Mouse (Mus musculus): ENCODE data around the gene Acer2. TPM values are rescaled to one million over a fixed set of nuclear protein-coding genes. Genes with fewer than 3 reads are reported as not detected.
A peak's percentile ranks its signal among the peaks of the same experiment; 100 is the strongest.

Acer2 gene
- polyA plus RNA-seq, 1 experiment: 8.8 TPM

DNA sequence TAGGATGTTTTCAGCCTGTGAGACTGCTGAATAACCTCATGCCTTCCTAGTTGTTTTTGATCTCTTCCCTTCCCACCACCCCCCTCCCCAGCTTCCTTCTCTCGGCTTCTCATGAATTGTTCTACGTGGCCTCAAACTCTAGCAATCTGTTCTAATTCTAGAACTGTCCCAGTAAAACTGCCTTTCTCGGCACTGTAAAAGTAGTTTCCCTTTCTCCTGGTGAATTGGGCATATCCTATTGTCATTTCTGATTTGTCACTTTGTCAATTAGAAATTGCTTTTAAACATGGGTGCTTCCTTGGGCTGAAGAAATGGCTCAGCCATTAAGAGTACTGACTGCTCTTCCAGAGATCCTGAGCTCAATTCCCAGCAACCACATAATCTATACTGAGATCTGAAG lies 22.2 kb upstream of the Acer2 start:
- no peaks in the 10 kb centered on the region; the same call in 1 of the 2 replicates for H3K4me1 ChIP-seq (ENCODE audit: control insufficient read depth, insufficient read depth, insufficient read length, low read length)
- no peaks in the 10 kb centered on the region for H3K27me3 ChIP-seq (ENCODE audit: control insufficient read depth, insufficient read depth, low read length)
- H3K4me3 ChIP-seq (ENCODE audit: low read depth, low read length): no peak overlapping the region
- H3K36me3 ChIP-seq (ENCODE audit: control insufficient read depth, insufficient read depth, low read length): peaks cover 35% of the 10 kb centered on the region
- no peak overlapping the region for H3K27ac ChIP-seq (ENCODE audit: insufficient read depth, low read depth, low read length)
- WGBS: 72% methylated on average over 3 of the region's 3 CpGs
- no peak for TF ChIP-seq POLR2A (IDR thresholded peaks at IDR 0.05; ENCODE audit: low read depth, low read length)
- no peak for TF ChIP-seq CTCF (IDR thresholded peaks at IDR 0.05; ENCODE audit: extremely low read depth, insufficient read length, insufficient replicate concordance, low read depth, low read length)

DNA sequence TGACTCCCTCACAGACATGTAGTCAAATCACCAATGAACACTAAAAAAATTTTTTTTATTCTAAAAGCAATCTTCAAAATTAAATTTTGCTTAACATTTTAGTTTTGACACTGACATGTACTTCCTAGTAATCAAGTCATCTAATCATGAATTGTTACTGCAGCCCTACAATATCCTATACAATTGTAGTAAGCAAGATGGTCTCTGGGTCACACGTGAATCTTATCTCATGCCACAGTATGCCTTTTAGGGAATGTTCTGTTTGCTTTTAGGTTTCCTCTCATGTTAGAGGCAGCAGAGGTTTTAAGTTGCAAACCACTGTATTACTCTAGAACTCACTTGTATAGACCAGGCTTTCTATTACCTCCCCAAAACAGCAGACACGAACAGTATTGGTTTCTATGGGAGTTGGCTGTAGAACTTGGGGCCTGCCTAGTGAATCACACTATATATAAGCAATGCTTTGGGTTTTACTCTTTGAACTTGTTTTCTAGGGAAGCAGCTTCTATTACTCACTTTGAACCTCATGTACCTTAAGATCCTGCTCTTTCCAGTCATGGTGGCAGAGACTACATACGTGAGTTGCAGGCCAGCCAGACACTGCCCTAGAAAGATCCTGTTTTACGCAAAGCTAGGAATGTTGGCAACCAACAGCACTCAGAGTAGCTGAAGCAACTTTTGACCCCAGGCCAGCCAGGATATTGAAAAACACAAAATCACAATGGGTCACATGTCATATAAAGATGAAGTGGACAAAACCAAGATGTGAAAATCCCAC lies 21.2 kb upstream of the Acer2 start:
- no peak overlapping the region for H3K4me3 ChIP-seq (ENCODE audit: low read depth, low read length)
- no peaks in the 10 kb centered on the region for H3K27me3 ChIP-seq (ENCODE audit: control insufficient read depth, insufficient read depth, low read length)
- TF ChIP-seq POLR2A (IDR thresholded peaks at IDR 0.05; ENCODE audit: low read depth, low read length): no peak
- TF ChIP-seq CTCF (IDR thresholded peaks at IDR 0.05; ENCODE audit: extremely low read depth, insufficient read length, insufficient replicate concordance, low read depth, low read length): no peak
- peaks cover 31% of the 10 kb centered on the region for H3K36me3 ChIP-seq (ENCODE audit: control insufficient read depth, insufficient read depth, low read length)
- H3K27ac ChIP-seq (ENCODE audit: insufficient read depth, low read depth, low read length): no peak overlapping the region
- no peaks in the 10 kb centered on the region; the same call in 1 of the 2 replicates for H3K4me1 ChIP-seq (ENCODE audit: control insufficient read depth, insufficient read depth, insufficient read length, low read length)
- 75% methylated on average over 4 of the region's 4 CpGs for WGBS

DNA sequence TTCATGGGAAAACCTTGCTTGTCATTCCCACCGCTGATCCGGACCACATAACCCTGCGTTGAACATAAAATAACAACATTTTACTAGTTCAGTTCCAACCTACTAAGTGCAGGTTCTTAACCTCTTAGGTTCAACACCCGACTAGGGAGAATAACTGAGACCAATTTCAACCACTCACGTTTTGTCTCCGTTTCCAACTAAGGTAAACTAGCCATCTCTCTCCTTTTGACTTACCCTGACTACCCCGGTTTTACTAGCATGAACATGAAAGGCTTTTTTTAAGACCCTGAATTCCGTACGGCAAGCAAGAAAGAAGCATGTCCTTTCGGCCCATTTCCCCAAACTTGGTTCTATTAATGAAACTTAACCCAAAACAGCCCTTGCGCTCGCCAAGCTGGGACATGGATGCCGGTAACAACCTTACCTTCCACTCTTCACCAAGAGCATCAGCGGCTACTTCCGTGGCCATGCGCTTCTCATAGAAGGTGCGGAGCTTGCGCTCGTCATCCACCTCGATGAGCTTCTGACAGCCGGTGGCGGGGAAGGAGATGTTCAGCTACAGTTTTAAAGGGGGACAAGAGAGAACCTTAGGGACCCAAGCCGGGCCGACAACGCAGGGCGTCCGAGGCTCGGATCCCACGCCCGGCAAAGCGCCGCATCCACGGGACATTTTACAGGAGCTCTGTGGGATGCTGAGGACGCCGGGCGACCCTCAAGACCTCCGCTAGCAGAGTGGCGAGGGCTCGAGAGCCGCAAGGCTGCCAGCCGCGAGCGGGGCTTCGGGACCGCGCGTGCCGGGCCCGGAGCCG lies 17.7 kb upstream of the Acer2 start:
- TF ChIP-seq CTCF (IDR thresholded peaks at IDR 0.05; ENCODE audit: extremely low read depth, insufficient read length, insufficient replicate concordance, low read depth, low read length) (no peak), POLR2A (IDR thresholded peaks at IDR 0.05; ENCODE audit: low read depth, low read length) (no peak)
- Histone ChIP-seq H3K4me3 (ENCODE audit: low read depth, low read length) (peak overlapping the region; percentile 92), H3K27ac (ENCODE audit: insufficient read depth, low read depth, low read length) (peak overlapping the region; percentile 90), H3K36me3 (ENCODE audit: control insufficient read depth, insufficient read depth, low read length) (peaks cover 25% of the 10 kb centered on the region), H3K27me3 (ENCODE audit: control insufficient read depth, insufficient read depth, low read length) (no peaks in the 10 kb centered on the region), H3K4me1 (ENCODE audit: control insufficient read depth, insufficient read depth, insufficient read length, low read length) (no peaks in the 10 kb centered on the region; the same call in 1 of the 2 replicates)
- WGBS: under 1% methylated on average over 50 of the region's 50 CpGs

DNA sequence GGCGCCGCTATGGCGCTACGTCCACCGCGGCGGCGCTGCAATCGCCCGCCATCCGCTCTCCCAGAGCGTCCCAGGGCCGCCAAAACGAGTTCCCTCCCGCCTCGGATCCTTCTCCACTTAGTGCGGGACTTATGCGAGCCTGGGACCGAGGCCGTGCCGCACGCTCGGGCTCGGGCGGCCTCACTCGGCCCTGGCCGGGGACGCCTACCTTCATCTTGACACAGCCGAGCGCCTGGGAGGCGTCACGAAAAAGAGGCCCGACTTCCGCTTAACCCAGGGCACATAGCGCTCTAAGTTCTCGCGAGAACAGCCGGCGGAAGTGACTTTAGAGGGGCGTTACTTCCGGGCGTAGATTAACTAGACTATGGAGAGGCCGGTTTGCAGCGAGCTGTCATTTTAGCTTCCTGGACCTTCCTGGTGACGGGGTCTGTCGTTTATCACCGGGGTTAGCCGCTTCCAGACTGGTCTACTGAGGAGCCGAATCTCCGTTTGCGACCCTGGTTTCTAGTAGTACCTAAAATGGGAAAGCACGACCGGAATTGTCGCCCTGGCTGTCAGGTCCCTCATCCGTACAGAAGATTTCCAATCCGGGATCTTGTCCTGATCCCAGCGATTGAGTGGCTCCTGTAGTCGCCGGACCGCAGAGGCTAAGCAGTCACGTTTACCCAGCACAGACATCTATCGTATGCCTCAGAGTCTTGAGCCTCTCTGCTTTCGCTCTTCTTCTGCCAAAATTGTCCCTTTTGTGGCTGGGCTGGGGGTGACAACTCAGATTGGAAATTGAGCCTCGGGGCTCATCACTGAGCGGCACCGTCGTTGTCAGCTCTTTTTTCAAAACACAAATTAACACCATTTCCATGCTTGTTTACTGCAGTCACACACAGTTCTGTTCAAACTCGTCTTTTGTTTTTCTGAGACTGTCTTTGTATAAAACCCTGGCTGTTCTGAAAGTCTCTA lies 16.8 kb upstream of the Acer2 start, which contains the start of gene Rps6:
Rps6 (minus strand) TSS at position 300 of the 957 bp plus-strand sequence.
- H3K36me3 ChIP-seq (ENCODE audit: control insufficient read depth, insufficient read depth, low read length): peaks cover 25% of the 10 kb centered on the region
- TF ChIP-seq POLR2A (IDR thresholded peaks at IDR 0.05; ENCODE audit: low read depth, low read length) (peak; percentile 97), CTCF (IDR thresholded peaks at IDR 0.05; ENCODE audit: extremely low read depth, insufficient read length, insufficient replicate concordance, low read depth, low read length) (no peak)
- peak within 1 kb of the TSS; percentile 90 for H3K27ac ChIP-seq (ENCODE audit: insufficient read depth, low read depth, low read length)
- H3K4me1 ChIP-seq (ENCODE audit: control insufficient read depth, insufficient read depth, insufficient read length, low read length): no peaks in the 10 kb centered on the region; the same call in 1 of the 2 replicates
- under 1% methylated on average over 68 of the region's 68 CpGs for WGBS
- H3K27me3 ChIP-seq (ENCODE audit: control insufficient read depth, insufficient read depth, low read length): no peaks in the 10 kb centered on the region
- H3K4me3 ChIP-seq (ENCODE audit: low read depth, low read length): peak within 1 kb of the TSS; percentile 92

DNA sequence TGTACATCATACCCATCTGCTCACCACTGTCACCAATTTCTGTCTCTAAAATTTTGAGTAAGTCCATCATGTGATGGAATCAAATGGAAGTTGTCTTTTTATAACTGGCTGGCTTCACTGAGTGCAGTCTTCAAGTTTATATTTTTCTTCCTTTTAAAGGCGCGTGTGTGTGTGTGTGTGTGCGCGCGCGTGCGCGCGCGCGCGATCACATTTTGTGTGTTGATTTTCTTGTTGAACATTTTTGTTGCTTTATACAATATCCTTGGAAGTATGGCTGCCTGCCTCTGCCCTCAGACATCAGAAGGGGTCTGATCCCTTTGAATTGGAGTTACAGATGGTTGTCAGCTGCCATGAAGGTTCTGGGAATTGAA lies 16.1 kb upstream of the Acer2 start:
- H3K27ac ChIP-seq (ENCODE audit: insufficient read depth, low read depth, low read length): no peak overlapping the region
- TF ChIP-seq CTCF (IDR thresholded peaks at IDR 0.05; ENCODE audit: extremely low read depth, insufficient read length, insufficient replicate concordance, low read depth, low read length): no peak
- TF ChIP-seq POLR2A (IDR thresholded peaks at IDR 0.05; ENCODE audit: low read depth, low read length): no peak
- 56% methylated on average over 12 of the region's 12 CpGs for whole genome bisulfite sequencing
- H3K4me3 ChIP-seq (ENCODE audit: low read depth, low read length): no peak overlapping the region
- peaks cover 20% of the 10 kb centered on the region for H3K36me3 ChIP-seq (ENCODE audit: control insufficient read depth, insufficient read depth, low read length)
- H3K27me3 ChIP-seq (ENCODE audit: control insufficient read depth, insufficient read depth, low read length): no peaks in the 10 kb centered on the region
- H3K4me1 ChIP-seq (ENCODE audit: control insufficient read depth, insufficient read depth, insufficient read length, low read length): no peaks in the 10 kb centered on the region; the same call in 1 of the 2 replicates

DNA sequence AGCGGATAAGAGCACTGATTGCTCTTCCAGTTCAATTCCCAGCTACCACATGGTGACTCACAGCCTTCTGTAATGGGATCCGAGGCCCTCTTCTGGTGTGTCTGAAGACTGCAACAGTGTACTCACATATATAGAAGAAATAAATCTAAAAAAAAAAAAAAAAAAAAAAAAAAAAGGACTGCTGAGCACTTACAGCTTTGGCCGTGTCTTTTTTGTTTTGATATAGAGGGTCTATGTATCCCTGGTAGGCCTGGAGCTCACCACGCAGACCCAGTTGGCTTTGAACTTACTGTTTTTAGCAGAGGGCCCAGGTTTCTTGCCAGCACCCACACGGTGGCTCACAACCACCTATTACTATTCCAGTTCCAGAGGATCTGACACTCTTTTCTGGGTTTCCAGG lies 10.1 kb upstream of the Acer2 start:
- Histone ChIP-seq H3K27me3 (ENCODE audit: control insufficient read depth, insufficient read depth, low read length) (no peaks in the 10 kb centered on the region), H3K27ac (ENCODE audit: insufficient read depth, low read depth, low read length) (no peak overlapping the region), H3K36me3 (ENCODE audit: control insufficient read depth, insufficient read depth, low read length) (no peaks in the 10 kb centered on the region), H3K4me3 (ENCODE audit: low read depth, low read length) (no peak overlapping the region), H3K4me1 (ENCODE audit: control insufficient read depth, insufficient read depth, insufficient read length, low read length) (no peaks in the 10 kb centered on the region)
- 83% methylated on average over 5 of the region's 5 CpGs for WGBS
- TF ChIP-seq POLR2A (IDR thresholded peaks at IDR 0.05; ENCODE audit: low read depth, low read length): no peak
- TF ChIP-seq CTCF (IDR thresholded peaks at IDR 0.05; ENCODE audit: extremely low read depth, insufficient read length, insufficient replicate concordance, low read depth, low read length): no peak

Data from small intestine, adult 2 months (tissue).